Mouse (Mus musculus) 3134 (cell line): ENCODE results near the gene Grin2b.
A peak's percentile ranks its signal among the peaks of the same experiment; 100 is the strongest.

Source experiments
- DNase-seq: peaks from one replicate; pipeline ENCODE4 v3.0.0-alpha.2; 2011; ENCODE audit warnings: low spot score; ENCODE audit not compliant: insufficient read length; ENCODE audit errors: extremely low read depth

The Grin2b gene

DNA sequence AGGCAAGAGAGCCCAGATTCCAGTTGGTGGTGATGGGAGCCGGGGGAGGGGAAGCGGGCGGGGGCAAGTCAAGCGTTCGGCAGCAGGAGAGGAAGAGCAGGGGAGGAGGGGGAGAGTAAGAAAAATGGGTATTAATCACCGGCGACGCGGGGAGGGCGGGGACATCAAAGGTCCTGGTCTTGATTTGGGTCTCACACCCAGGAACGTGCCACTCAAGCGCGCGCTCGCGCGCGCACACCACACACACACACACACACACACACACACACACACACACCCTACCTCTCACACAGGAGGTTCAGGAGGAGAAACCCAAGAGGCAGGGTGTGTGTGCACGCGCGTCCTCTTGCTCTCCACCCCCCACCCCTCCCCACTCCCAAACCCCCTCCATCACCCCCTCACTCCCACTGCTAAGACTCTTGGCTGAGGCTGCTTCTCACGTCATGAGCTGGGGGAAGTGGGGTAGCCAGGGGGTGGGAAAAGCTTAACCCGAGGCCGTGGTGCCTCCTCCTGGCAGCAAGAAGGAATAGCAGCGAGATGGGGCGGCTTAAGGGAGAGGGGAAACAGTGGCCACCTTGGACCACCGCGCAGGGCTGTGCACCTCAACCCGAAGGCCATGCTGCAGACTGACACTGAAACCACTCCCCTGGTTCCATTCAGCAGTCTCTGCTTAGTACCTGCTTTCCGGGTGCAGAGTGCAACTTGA lies at the start of gene Grin2b:
Grin2b (minus strand) TSS at position 321 of the 706 bp plus-strand sequence.
- DNase-seq: peak; percentile 14

DNA sequence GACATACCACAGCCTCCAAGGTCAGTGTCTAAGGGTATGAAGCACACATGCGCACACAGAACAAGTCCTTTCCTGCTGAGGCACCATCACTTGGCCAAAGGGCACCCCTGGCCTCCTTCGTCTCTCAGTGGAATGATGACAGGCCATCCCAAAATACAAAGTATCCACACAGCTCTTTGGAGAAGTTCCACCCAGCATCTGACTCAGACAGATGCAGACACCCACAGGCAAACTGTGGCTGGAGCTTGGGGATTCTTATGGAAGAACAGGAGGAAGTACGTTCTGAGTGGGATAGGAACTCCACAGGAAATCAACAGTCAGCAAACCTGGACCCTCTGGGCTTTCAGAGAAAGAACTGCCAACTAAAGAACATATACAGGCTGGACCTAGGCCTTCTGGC lies 48.6 kb upstream of the Grin2b start:
- DNase-seq: no peak

- DNase-seq: no peak
These were observed 37.1 kb upstream of the Grin2b start for GRCm38 (mm10) chr6:136210442-136210841.

- no peak for DNase-seq
These were observed 26.5 kb upstream of the Grin2b start for GRCm38 (mm10) chr6:136199814-136200213.

GRCm38 (mm10) chr6:136194616-136195015 lies 21.3 kb upstream of the Grin2b start:
- no peak for DNase-seq

DNA sequence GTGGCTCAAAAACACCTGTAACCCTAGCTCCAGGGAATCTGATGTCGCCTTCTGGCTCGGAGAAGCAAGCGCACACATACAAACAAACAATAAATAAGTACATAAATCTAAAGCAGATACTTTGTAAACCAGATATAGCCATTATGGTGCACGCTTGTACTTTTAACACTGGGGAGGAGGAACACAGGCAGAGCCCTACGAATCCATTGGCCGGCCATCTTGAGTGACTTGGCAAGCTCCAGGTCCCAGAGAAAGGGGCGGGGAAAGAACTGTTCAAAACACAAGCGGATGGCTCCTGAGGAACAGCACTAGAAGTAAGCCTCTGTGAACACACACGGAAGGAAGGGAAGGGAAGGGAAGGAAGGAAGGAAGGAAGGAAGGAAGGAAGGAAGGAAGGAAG lies 4.8 kb upstream of the Grin2b start:
- DNase-seq: no peak

- DNase-seq: no peak
These were observed 515 bp downstream of the Grin2b start for GRCm38 (mm10) chr6:136172801-136173190.

DNA sequence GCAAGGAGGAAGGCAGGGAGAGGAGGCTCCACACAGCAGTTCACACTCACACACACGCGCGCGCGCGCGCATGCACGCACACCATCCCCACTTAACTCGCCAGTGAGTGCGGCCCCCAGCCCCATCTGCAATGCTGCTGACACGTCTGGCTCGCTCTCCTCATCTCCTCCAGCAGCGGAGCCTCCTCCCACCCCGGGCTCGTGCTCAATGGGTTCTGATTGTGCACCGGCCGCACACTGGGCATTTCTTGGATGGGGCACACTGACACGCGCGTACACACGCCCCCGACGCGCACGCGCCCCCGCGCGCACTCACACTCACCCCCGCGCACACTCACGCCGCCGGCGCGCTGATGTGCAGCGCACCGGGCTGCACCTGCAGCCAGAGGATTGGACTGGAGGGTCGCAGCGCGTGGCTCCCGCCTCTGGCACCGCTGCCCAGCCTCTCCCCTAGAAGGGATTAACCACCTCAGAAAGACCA lies 1.1 kb downstream of the Grin2b start:
- DNase-seq: peak; percentile 10

DNA sequence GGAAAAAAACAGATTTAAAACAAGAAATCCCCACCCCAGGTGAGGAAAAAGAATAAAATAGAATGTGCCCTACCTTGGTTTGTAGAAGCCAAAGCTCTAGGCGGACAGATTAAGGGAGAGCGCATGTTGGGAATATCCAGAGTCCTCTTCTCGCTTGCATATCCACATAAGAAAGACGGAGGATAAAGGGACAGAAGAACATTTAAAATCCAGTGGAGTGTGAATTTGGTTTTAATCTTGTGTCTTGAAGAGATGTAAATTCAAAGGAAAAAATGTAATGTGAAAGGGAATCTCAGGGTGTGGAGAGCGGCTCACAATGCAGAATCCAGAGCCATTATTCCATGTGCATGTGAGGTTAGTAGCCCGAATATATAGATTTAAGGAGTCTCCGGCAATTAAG lies 2.0 kb downstream of the Grin2b start:
- DNase-seq: no peak

GRCm38 (mm10) chr6:136170381-136170780 lies 2.9 kb downstream of the Grin2b start:
- no peak for DNase-seq

DNA sequence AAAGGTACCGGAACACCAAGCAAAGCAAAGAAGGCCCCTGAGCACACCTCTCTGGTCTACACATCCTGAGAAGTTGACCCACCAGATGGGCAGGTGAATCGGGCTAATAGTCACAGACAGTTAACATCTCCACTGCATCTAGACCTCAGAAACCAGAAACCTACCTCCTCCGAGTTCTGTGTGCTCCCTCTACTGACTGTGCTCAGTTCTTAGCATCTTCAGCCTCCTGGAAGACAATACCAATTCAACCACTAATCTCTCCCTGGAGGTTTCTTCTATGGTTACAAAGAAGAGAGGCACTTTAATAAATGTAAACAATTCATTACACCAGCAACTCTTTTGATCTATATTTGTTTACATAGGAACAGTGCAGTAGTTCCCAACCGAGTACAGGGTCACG lies 6.0 kb downstream of the Grin2b start:
- DNase-seq: no peak

- no peak for DNase-seq
These were observed 7.8 kb downstream of the Grin2b start for GRCm38 (mm10) chr6:136165443-136166077.

DNA sequence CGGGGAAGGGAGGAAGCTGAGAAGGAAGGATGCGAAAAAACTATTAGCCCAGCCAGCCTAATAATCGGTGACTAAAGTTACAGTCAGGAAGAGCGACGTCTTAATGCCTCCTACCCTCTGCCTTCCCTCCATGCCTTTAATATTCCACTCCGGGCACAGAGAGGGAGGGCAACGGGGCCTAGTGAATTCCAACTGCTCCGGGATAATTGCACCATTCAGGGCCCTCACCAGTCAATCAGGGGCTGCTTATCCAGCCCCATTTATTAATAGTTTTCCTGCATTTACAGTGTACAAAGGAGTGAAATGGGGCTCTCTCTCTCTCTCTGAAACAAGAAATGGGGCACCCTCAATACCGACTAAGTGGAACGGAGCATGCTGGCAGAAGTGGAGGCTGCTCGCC lies 11.2 kb downstream of the Grin2b start:
- DNase-seq: no peak

DNA sequence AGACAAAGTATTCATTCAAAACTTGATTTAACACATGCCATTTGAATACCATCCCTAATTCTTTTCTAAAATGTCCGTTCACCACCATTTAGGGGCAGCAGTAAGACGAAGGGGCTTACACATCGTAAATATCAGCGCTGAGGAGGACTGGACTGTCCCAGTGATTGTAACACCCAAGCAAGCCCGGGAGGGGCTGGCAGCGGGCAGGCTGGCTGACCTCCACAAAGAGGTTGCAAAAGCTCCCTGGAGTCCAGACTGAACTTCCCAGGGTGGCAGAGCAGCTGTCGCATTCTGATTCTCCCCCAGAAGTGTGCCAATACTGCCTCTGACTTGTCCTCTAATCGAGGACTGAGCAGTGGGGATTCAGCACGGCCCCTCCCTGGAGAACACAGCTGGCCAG lies 19.9 kb downstream of the Grin2b start:
- no peak for DNase-seq

GRCm38 (mm10) chr6:136150064-136150463 lies 23.2 kb downstream of the Grin2b start:
- no peak for DNase-seq

GRCm38 (mm10) chr6:136139967-136140366 lies 33.3 kb downstream of the Grin2b start:
- no peak for DNase-seq

DNA sequence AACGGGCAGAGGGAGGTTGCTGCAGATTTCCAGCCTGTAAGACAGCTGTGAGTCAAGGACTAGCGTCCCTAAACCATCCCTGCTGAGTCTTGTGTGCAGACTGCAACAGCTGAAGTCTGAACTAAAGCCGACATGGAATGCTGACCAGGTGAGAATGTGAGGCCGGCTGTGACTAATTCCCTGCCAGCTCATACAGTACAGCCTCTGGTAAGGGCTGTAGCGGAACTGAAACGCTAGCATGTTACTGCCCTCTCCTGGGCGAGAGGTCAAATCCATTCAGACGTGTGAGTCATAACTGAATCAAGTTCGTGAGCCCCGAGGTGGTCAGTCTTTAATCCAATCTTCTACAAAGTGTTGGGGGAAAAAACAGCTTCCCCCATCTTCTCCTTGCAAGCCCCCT lies 42.9 kb downstream of the Grin2b start:
- peak; percentile 40 for DNase-seq

DNA sequence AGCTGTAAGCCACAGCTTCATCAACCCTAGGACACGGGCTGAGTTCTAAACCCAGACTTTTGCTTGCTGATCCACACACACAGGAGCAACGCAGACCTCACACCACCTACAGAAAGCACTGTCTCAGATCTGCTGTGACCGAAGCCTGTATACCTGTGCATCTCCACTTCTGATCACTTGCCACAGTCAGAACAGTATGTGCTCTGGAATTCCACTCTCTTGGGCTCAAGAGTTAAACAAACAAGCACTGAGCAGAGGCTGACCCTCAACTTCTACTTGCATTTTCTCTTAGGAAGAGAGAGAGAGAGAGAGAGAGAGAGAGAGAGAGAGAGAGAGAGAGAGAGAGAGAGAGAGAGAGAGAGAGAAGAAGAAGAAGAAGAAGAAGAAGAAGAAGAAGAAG lies 50.7 kb downstream of the Grin2b start:
- DNase-seq: no peak

DNA sequence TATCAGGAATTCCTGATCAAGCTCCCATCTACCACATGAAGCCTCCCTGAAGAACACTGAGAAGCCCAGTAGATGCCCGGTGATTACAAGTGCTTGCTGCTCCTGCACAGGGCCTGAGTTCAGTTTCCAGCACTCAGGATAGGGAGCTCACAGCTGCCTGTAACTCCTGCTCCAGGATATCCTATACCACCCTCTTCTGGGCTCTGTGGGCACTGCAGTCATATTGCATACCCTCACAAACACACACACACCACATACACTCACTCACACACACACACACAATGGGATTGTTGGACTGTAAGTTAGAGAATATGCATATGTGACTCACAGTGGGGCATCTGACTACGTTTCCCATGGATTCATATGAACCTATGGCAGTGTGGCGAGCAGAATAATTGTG lies 55.9 kb downstream of the Grin2b start:
- DNase-seq: no peak

DNA sequence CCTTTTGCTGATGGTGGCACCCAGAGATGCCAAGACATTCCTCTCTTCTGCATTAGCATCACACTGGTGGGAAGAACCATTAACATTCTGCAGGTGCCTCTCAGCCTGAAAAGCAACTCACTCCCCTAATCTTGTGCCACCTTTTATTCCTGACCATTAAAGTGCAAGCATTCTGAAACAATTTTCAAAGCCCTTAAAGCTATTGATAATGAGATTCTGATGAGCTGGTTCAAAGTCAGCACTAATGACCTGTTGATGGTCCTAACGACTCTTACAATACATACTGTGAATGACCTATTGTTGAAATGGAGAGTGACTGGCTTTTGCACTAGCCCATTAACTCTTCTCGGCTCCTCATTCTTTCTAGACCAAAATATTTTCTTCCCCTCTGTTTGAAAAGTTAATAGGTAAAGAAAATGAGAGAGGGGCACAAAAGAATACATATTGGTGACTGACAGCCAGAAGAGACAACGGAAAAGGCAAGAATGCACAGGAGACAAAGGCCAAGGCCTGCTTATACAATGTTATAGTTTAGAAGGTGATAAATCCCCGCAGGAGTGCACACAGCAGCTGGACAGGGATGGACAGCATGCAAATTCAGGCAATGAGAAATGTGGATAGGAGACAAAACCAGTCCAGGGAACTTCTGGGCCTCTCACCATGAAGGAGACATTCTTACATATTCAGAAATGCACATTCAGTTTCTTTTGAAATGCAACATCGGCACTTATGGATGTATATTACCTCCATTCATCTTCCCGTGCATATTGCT lies 59.5 kb downstream of the Grin2b start:
- DNase-seq: no peak

DNA sequence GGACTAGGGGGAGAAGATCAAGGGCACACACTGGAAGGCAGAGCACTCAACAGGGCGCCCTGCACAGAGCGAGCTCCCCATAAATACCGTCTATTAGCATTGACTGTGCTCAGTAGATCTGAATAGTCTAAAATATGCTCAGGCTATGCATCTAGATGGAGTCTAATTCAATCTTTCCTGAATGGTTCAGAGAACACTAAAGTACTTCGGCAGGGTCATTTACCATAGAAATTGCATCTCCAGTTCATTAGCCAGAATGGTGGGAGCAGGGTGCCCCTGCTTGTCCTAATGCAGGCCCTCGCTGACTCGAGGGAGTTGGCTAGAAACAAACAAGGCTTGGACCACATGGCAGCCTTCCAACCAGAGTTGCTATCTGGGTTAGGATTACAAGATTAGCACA lies 64.1 kb downstream of the Grin2b start:
- DNase-seq: no peak

GRCm38 (mm10) chr6:136108466-136108865 lies 64.8 kb downstream of the Grin2b start:
- no peak for DNase-seq
